Mouse (Mus musculus) heart, embryonic 14.5 days (tissue): ENCODE results near the gene Aamdc. TPM values are rescaled to one million over a fixed set of nuclear protein-coding genes. Genes with fewer than 3 reads are reported as not detected.

Experiments used
- ATAC-seq: fragments of 200-750 bp; cut with Nextera tagmentation; 2 replicates; pipeline ENCODE4 v1.8.0; 2017; ENCODE audit warnings: low read depth, moderate TSS enrichment; ENCODE audit not compliant: insufficient number of reproducible peaks, insufficient read depth, low FRiP score
- H3K27ac ChIP-seq, 2 experiments: fragments of 200-500 bp in 1 of 2; fragments of 300-500 bp in 1 of 2; sonication (generic) in 1 of 2; replicated peaks in 1 of 2; 2 replicates each; pipeline ENCODE4 v1.5.1; 2012 to 2014; ENCODE audit warnings: low read depth in 2 of 2, low read length in 2 of 2, control low read depth in 1 of 2, mild to moderate bottlenecking in 1 of 2, mixed read lengths in 1 of 2; ENCODE audit not compliant: control insufficient read depth in 1 of 2, insufficient read depth in 1 of 2
- H3K27me3 ChIP-seq: fragments of 300-500 bp; sonication (generic); 2 replicates; pipeline ENCODE4 v1.6.1; 2014; ENCODE audit warnings: mild to moderate bottlenecking, low read length, control low read depth; ENCODE audit not compliant: control insufficient read depth, insufficient read depth
- H3K36me3 ChIP-seq: fragments of 300-500 bp; sonication (generic); 2 replicates; pipeline ENCODE4 v1.6.1; 2014; ENCODE audit warnings: mild to moderate bottlenecking, control low read depth, low read length, mixed read lengths; ENCODE audit not compliant: control insufficient read depth, insufficient read depth
- H3K4me1 ChIP-seq, 2 experiments: fragments of 200-500 bp in 1 of 2; fragments of 300-500 bp in 1 of 2; sonication (generic) in 1 of 2; 2 replicates each; pipeline ENCODE4 v1.6.1; 2012 to 2014; ENCODE audit warnings: low read length in 2 of 2, control low read depth in 1 of 2, mixed read lengths in 1 of 2; ENCODE audit not compliant: control insufficient read depth in 2 of 2, insufficient read depth in 2 of 2
- H3K4me2 ChIP-seq: fragments of 300-500 bp; sonication (generic); 2 replicates; pipeline ENCODE4 v1.6.1; 2014; ENCODE audit warnings: mild to moderate bottlenecking, low read length
- H3K4me3 ChIP-seq, 2 experiments: fragments of 200-500 bp in 1 of 2; fragments of 300-500 bp in 1 of 2; sonication (generic) in 1 of 2; 2 replicates each; pipeline ENCODE4 v1.5.1; 2012 to 2014; ENCODE audit warnings: low read length in 2 of 2, mild to moderate bottlenecking in 2 of 2, control low read depth in 1 of 2, low read depth in 1 of 2, moderate library complexity in 1 of 2; ENCODE audit not compliant: control insufficient read depth in 1 of 2, insufficient read depth in 1 of 2
- H3K9ac ChIP-seq: fragments of 300-500 bp; sonication (generic); 2 replicates; pipeline ENCODE4 v1.6.1; 2014; ENCODE audit warnings: mild to moderate bottlenecking, low read length
- H3K9me3 ChIP-seq: fragments of 300-500 bp; sonication (generic); 2 replicates; pipeline ENCODE4 v1.6.1; 2016; ENCODE audit warnings: low read length, control low read depth; ENCODE audit not compliant: control insufficient read depth
- WGBS: fragments of 180-500 bp; shearing (Covaris S2); extraction: QIAGEN DNeasy Blood & Tissue Kit; methylation state at CpG from one replicate; pipeline ENCODE4 v1.1.7; 2014; 5-methylcytosine and 5-hydroxymethylcytosine counted together
- polyA plus RNA-seq: library from polyadenylated mRNA; unstranded; fragments of >200 nt; fragmentation: Nextera tagmentation; extraction: Ambion mirVana; gene quantifications from 2 replicates; pipeline ENCODE4 v1.2.1, GENCODE M21; 2014

Aamdc gene
- polyA plus RNA-seq, 1 experiment from 2014 or later: 58.3 TPM

DNA sequence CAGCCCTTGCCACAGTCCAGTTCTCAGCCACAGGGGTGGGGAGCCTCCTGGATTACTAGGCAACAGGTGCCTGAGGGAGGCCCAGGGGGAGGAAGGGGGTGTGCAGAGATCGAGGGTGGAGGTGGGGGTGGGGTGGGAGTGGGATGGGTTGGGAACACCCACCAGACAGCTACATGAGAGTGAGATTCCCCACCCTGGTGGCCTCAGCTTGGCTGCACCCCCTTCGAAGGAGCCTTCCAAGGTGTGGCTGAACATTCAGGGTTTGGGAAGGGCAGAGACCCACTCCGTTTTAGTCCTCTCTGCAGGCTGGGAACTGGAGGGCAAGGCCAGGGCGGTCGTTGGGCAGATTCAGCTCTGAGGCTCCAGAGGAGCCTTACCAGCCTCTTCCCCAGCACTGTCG lies 12.0 kb upstream of the Aamdc start:
- H3K27ac ChIP-seq: no peak overlapping the region
- ATAC-seq: no peak
- no peak overlapping the region for H3K4me2 ChIP-seq
- H3K27me3 ChIP-seq: no peaks in the 10 kb centered on the region
- no peak overlapping the region for H3K4me3 ChIP-seq
- no peak overlapping the region for H3K9ac ChIP-seq
- peaks cover 10 to 25% of the 10 kb centered on the region in 2 experiments for H3K4me1 ChIP-seq
- 51% methylated on average over 6 of the region's 6 CpGs for WGBS
- no peaks in the 10 kb centered on the region for H3K36me3 ChIP-seq
- H3K9me3 ChIP-seq: no peaks in the 10 kb centered on the region

DNA sequence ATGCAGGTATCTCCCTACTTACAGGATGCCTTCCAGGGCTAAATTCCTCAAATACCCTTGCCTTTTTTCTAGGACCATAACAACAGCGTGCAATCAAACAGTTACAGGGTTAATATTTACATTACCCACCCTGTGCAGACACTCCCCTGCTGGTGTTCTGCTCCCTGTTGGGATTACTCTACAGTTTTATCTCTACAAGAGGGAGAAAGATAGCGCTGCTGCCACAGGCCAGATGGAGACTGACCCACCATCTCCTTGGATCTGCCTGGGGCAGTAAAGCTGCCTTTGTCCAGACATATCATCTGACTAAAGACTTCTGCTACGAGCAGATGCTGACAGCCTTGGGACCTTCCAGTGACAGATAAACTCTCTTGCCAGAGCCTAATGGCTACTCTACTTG lies 11.2 kb upstream of the Aamdc start:
- ATAC-seq: no peak
- Histone ChIP-seq H3K27me3 (no peaks in the 10 kb centered on the region), H3K9ac (no peak overlapping the region), H3K4me1 (peaks cover 10 to 25% of the 10 kb centered on the region in 2 experiments), H3K36me3 (no peaks in the 10 kb centered on the region), H3K9me3 (no peaks in the 10 kb centered on the region), H3K27ac (no peak overlapping the region), H3K4me3 (no peak overlapping the region), H3K4me2 (no peak overlapping the region)
- WGBS: 7% methylated on average over 3 of the region's 3 CpGs

DNA sequence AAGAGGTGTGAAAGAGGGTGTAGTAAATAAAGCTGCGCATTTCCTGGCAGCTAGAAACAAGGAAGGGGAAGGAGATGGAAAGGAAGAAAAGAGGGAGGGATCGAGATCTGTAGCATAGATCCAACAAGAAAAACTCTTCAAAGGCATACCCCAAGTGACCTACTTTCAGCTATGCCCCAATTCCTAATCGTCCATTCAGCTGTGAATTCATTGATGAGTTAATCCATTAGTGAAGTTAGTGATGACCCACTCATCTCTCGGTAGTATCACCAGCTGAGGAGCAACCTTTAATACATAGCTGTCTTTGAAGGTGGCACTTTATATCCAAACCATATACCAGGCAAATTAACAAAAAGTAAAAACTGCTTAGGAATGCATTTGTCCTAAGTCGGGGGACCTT lies 9.2 kb upstream of the Aamdc start:
- 67% methylated on average over 5 of the region's 5 CpGs for WGBS
- H3K27ac ChIP-seq: no peak overlapping the region
- H3K27me3 ChIP-seq: no peaks in the 10 kb centered on the region
- H3K36me3 ChIP-seq: no peaks in the 10 kb centered on the region
- peaks cover 10 to 31% of the 10 kb centered on the region in 2 experiments for H3K4me1 ChIP-seq
- no peak for ATAC-seq
- H3K4me2 ChIP-seq: no peak overlapping the region
- no peaks in the 10 kb centered on the region for H3K9me3 ChIP-seq
- no peak overlapping the region for H3K4me3 ChIP-seq
- no peak overlapping the region for H3K9ac ChIP-seq

DNA sequence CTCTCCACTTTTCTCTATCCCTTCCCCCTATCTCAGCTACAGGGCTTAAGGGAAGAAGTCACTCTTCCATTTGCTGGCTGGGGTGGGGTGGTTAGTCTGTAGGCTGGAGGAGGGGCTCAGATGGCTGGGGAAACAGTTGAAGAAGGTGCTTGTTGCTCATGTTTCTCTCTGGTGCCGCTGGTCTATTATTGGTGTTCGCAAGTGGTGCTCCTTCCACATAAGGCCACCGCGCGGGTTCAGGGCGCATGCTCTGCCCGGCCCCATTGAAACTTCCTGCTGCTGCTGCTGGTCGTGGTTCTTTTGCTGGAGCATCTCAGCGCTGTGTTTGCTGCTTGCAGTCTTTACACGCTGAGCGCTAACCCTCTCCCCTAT lies 1.5 kb upstream of the Aamdc start:
- WGBS: 0% methylated on average over 11 of the region's 11 CpGs
- peaks cover 3% of the 10 kb centered on the region; the same call in 1 of the 2 replicates for H3K9me3 ChIP-seq
- H3K4me3 ChIP-seq: peak overlapping the region; percentile 80 to 100
- peak overlapping the region; percentile 100 for H3K9ac ChIP-seq
- H3K36me3 ChIP-seq: no peaks in the 10 kb centered on the region
- no peaks in the 10 kb centered on the region for H3K27me3 ChIP-seq
- peak overlapping the region; percentile 92 for H3K4me2 ChIP-seq
- peaks cover 0 to 25% of the 10 kb centered on the region in 2 experiments; a peak in 2 of 4 replicates for H3K4me1 ChIP-seq
- ATAC-seq: peak; percentile 60
- peak overlapping the region; percentile 95 to 99 for H3K27ac ChIP-seq

DNA sequence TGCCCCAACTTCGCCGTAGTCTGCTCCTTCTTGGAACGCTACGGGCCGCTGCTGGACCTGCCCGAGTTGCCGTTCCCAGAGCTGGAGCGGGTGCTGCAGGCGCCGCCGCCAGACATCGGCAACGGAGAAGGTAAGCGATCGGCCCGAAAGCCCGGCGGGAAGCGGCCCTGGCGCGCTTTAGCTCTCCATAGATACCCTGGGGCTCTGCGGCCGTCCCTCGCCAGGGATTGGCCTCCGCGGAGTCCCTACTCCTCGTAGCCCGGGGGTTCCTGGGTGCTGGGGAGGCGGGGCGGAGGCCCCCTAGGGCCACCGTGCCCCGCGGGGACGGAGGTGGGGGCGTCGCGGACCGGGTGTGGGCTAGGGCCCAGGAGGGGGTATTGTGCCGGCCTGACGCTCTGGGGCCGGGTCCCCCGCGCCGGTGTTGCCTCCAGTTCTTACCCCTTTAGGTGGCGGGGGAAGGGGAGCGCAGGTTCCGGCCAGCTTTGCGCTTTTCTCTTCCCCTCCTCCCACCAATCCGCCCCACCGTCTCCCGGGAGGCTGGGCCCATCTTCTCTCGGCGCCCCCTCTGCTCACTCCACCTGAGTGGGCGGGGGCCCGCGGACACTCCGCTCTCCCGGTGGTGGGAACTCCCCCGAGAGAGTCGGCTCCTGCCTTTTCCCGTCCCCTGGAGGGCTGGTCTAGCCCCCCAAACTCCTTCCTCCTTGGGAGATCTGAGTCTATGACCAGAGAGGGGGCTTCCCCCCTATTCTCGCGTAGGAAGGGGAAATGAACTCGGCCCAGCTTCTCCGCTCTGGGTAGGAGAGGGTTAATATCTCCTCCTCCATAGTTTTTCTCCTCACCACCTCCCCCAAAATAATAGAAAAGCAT lies 912 bp upstream of the Aamdc start:
- WGBS: 0% methylated on average over 47 of the region's 65 CpGs
- H3K9ac ChIP-seq: peak overlapping the region; percentile 100
- H3K27ac ChIP-seq: peak overlapping the region; percentile 95 to 99
- H3K4me3 ChIP-seq: peak overlapping the region; percentile 80 to 100
- H3K9me3 ChIP-seq: peaks cover 3% of the 10 kb centered on the region; the same call in 1 of the 2 replicates
- H3K4me1 ChIP-seq: peaks cover 0 to 25% of the 10 kb centered on the region in 2 experiments; a peak in 2 of 4 replicates
- H3K36me3 ChIP-seq: no peaks in the 10 kb centered on the region
- ATAC-seq: peak; percentile 42
- H3K4me2 ChIP-seq: peak overlapping the region; percentile 92
- H3K27me3 ChIP-seq: no peaks in the 10 kb centered on the region

DNA sequence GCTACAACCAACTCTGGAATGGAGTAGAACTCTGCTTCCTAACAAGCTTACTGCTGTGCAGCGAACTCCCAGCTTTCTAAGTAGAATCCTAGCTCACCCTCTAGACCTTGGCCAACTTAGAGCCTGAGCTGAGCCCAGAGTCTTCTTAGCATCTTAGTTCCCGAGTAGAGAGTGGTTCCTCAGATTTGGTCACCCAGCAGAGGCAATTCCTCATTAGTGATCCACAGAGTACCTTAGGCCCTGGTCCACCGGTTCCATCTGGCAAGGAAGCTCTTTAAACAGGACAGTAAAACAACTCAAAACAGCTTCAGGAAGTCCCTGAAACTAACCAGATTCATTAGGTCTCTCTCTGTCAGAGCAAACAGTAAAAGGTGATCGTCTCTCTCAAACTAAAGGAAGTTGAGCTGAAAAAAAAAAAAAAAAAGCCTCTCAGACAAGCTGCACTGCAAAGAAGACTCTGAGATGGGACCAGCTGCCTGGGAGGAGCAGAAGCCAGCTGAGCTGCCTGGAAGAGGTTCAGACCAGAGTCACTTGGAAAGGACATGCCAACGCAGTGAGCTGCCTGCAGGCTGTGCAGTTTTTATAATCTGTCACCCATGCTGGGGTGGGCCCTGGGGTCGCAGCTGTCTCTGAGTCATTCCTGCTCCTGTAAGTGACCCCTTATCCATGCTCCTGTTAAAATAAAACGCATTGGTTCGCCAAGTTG lies 783 bp downstream of the Aamdc start:
- 0 out of 2 replicates have a peak, but pooled peaks cover 3% of the 10 kb centered on the region for H3K36me3 ChIP-seq
- ATAC-seq: no peak
- no peaks in the 10 kb centered on the region for H3K27me3 ChIP-seq
- peak overlapping the region; percentile 93 to 99 for H3K27ac ChIP-seq
- 29% methylated on average over 8 of the region's 8 CpGs for WGBS
- H3K9me3 ChIP-seq: peaks cover 3% of the 10 kb centered on the region; the same call in 1 of the 2 replicates
- peaks cover 0 to 18% of the 10 kb centered on the region in 2 experiments; a peak in 2 of 4 replicates for H3K4me1 ChIP-seq
- peak overlapping the region; percentile 92 for H3K4me2 ChIP-seq
- peak overlapping the region; percentile 84 for H3K9ac ChIP-seq
- H3K4me3 ChIP-seq: peak overlapping the region; percentile 80 to 100

DNA sequence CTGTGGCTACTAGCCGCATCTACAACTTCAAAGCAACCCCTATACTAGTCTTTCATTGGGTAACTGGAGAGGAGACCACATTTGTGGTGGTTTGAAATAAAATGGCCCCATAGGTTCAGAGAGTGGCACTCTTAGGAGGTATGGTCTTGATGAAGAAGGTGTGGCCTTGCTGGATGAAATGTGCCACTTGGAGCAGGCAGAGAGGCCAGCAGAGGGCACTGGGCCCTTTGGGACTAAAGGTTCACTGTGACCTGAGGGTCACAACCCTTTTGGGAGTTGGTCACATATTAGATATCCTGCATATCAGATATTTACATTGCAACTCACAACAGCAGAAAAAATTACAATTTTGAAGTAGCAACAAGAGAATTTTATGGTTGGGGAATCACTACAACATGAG lies 8.9 kb downstream of the Aamdc start:
- Histone ChIP-seq H3K36me3 (0 out of 2 replicates have a peak, but pooled peaks cover 6% of the 10 kb centered on the region), H3K27me3 (no peaks in the 10 kb centered on the region), H3K9me3 (no peaks in the 10 kb centered on the region), H3K27ac (no peak overlapping the region), H3K4me1 (no peaks in the 10 kb centered on the region), H3K4me3 (no peak overlapping the region), H3K4me2 (no peak overlapping the region), H3K9ac (no peak overlapping the region)
- no peak for ATAC-seq
- WGBS: 90% methylated on average over 1 of the region's 1 CpGs
